Mouse (Mus musculus): ENCODE measurements at regions not wholly inside any gene's neighbourhood (a gene's known extent, or its start where the extent isn't known, plus 50 kb on each side); places are given as distances from the start of the nearest gene placed in this dataset.
A peak's percentile ranks its signal among the peaks of the same experiment; 100 is the strongest.

DNA sequence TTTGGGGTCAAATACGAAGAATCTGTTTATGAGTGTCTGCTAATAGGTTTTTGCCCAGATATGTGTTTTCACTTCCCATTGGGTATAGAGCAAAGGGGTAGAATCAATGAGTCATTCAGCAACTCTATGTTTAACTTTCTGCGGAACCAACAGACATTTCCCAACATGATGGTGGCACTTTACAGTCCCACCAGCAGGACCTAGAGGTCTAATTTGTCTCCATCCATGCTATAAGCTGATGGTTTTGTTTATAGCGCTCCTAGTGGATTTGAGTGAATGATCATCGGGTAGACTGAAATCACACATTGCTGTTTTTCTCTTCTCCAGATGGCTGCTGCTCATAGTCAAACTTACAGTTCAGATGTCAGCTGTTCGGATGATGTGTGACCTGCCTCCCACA is 99.7 kb upstream of the Arid5b start:
- no peak for DNase-seq

DNA sequence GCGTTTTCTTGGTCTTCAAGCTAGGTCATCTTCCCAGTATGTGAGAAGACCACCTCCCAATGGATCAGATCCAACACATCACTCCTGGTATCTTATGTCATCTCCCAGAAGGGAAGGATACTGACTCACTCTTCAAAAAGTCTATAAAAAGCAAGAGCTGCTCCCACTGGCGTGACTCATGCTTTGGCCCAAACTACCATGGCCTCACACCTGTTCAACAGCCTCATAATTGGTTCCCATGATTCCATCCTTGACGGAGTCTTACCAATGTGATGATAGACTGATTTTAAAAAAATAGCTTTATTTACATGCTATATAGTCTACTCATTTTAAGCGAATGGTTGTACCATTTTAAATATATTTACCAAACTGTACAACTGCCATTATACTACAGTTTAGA is 98.9 kb upstream of the Arid5b start:
- no peak for DNase-seq

DNA sequence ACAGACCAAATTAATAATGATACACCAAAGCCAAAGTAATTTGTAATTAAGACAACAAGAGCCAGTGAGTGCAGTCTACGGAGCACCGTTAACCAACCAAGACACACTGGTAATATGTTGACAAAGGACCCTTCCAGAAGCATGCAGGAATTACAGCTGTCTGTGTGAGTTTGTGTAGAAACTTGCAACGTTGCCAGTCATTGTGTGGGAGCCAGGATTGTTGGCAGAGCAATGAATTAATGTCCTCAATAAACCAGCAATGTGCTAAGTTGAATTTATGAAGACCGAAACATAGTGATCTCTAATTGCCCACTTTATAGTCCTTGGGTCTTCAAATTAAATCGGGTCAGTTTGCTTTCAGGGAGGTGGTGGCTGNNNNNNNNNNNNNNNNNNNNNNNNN is 95.3 kb upstream of the Arid5b start:
- DNase-seq = no peak

DNA sequence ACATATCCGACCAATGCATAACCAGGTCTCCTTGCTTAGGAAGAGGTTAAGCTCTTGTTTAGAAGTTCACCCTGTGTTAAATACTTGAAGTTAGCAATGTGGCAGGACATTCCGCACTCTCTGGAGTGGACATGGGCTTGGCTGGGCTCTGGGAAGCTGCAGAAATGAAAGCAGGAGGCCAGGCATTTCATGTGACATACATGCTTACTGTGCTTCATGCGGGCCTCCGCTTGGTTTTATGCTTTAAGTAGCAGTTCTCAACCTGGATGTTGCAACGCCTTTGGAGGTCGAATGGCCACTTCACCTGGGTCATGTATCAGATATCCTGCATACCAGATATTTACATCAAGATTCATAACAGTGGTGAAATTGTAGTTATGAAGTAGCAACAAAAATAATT is 93.2 kb upstream of the Arid5b start:
- DNase-seq = no peak

DNA sequence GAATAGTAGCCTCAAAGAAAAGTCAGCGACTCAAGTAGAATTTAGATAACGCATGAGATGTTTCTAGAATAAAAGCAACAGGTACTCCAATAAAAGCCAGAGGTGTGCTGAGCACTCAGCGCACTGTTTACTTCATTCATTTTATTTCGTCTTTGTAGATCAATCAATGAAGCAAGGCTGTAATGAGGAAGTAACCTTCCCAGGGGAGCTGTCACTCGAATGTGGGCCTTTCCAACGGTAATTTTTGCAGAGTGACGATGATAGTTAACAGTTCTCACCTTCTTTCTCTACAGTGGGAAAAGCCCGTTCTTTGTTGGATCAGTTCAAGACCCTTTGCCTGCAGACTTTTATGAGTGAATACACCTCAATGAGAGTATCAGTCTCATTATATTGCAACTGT is 92.4 kb upstream of the Arid5b start:
- DNase-seq = no peak

DNA sequence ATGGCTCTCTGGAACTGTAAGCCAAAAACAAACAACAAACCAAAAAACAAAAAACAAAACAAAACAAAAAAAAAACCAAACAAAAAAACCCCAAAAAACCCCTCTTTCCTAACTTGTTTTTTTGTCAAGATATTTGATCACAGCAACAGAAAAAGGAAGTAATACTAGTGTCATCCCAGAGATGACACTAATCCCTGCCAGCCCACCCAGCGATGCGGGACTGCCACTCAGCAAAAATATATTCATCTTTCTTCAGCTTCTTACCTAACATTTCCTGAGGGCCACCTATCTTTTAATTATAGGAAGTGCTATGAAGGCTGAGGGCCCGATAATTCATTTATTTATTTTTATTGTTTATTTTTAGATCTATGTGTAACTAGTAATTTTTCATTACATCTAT is 88.3 kb upstream of the Arid5b start:
- DNase-seq = no peak

DNA sequence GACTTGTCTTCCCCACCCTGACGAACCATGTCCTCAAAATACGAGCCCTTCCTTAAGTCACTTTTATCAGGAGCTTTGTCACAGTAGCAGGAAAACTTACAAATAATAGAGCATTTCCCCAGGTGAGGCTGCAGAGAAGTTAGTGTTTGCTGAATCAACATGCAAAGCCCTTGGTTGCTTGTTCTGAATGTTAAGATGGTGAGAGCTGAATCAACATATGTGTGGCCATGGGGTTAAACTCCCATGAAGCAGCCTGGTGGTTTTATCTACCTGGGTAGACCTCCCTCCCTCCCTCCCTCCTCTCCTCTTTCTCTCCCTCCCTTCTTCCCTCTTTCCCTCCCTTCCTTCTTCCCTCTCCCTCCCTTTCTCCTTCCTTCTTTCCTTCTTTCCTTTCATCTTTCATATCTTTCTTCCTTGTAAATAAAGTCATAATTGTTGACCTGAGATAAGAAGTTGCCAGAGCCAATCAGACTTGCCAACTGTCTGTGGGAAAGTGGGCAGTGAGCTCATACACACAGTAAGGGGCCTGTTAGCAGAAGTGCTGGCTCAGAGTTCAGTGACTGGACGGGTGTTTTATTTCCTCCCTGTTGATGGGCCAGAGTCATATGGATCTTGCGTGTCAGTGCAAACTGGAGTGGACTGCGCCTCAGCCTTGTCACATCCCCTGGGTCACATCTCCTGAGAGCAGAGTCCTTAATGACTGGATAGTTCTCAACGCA is 82.4 kb upstream of the Arid5b start:
- DNase-seq = no peak

DNA sequence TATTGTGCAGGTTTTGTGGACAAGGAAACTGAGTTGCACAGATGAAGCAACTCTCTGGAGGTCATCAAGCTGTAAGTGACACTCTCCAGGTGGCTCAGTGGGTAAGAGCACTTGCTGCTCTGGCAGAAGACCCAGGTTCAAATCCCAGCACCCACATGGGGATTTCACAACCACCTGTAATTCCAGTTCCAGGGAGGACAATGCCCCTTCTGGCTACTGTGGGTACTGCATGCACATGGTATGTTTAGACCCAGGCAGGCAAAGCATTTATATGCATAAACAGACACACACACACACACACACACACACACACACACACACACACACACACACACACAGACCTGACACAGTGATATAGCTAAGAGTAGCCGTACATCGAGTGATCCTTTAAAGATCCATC is 80.6 kb upstream of the Arid5b start:
- no peak for DNase-seq

DNA sequence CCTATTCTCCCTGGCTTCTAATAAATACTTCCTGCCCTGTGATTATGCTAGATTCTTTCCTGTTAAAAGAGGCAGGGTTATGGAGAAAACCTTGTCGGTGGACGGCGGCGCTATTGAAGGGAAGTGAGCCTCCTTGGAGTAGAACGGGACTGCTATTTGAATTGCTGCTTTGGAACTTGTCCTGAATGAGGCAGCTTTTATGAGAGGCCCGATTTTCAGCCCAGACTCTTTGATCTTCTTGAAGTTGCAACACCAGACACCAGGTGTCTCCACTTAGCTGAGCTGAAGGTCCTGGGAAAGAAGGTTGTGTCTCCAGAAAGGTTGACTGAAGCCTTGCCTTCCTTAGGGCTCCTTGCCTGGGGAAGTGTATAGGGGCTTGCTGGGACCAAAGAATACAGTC is 78.4 kb upstream of the Arid5b start:
- peak; percentile 53 for DNase-seq

DNA sequence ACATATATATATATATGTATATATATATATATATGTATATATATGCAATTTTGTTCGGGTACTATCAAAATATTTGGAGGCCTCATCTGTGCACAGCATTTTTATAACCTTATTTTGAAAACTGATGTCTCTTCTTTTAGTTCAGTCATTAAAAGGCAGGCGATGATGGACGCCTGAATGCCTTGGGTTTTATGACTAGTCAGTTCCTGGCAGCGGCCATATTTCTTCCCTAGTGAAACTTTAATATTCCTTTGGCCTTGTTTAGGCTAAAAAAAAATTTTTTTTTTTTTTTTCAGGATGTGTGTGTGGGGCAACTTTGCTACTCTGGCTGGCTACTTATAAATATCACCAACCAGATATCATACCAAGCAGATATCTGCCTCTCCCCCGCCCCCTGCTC is 78.0 kb upstream of the Arid5b start:
- DNase-seq = no peak

DNA sequence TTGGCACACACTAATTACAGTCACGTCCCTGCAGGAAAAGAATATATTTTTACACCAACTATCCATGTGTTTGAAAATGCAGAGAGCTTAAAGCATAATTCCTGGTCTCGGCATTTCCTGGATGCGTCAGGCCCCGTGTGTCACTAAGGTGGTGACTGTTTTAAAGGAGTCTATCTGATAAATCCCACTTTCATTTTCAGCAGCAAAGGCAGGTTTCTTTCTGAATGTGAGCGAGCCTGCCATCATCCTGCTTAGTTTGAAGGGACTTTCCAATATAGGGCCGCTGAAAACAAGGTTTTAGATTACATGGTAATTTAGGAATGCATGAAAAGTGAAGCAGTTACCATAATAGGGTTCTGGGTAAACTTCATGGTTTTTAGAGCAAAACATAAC is 77.5 kb upstream of the Arid5b start:
- peak; percentile 27 for DNase-seq

DNA sequence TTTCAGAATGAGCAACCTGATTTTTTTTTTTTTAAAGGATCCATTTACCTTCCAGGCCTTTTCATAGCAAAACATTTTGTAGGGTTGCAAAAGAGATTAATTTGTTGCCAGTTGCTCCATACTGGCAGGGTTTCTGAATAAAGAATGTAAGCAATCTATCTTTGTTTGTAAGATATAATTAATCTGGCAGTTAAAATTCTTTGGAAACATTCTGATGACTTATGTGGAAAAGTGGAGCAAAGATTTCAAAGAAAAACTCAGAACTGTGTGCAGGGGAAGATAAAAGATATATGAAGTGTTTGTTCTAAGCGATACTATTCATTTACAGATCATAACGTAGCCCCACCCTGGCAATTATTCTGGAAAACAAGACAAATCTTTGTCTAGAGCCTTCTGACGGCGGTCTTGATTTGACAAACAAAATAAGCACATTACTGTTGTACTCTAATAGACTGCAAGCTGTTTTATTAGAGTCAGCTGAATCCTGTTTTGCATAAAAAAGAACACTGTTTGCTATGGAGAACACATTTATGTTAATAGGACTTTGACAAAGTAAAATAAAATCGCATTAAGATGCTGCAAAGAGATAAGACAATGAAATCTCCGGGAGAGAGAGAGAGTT is 77.0 kb upstream of the Arid5b start:
- DNase-seq = no peak

DNA sequence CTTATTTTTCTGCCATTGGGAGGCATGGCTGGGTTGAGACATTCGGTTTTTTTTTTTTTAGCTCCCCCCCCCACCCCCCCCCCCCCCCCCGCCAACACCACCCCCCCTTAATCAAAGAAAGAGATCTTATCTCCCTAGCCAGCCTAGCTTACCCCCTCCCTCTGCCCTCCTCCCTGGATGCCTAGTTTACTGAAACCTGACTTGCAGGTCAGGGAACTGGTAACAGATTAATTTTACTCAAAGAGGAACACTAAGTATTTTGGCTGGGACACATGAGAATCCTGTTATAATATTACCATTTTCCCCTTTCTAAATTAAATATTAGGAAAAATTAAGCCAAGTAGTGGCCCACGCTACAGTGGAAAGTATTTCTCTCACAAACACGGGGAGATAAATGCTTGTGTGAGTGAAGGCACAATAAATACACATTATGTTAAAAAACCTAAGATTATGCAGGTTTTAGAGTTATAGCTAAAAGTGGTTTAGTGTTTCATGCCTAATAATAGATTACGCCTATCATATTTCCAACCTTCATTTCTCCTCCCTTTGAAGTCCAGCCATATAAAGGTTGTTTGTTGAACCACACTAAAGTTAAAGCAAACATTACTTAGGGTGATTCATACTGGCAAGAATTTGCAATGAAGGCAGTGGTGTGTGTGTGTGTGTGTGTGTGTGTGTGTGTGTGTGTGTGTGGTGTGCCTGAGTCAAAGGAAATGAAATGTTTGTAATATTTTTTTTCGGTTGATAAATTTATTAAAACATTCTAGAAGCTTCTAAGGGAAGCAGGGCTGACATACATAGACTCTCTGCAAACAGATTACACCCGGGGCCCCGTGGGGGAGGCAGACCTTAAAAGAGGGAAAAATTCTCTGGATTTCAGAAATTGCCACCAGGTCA is 76.0 kb upstream of the Arid5b start:
- DNase-seq = peak; percentile 58

DNA sequence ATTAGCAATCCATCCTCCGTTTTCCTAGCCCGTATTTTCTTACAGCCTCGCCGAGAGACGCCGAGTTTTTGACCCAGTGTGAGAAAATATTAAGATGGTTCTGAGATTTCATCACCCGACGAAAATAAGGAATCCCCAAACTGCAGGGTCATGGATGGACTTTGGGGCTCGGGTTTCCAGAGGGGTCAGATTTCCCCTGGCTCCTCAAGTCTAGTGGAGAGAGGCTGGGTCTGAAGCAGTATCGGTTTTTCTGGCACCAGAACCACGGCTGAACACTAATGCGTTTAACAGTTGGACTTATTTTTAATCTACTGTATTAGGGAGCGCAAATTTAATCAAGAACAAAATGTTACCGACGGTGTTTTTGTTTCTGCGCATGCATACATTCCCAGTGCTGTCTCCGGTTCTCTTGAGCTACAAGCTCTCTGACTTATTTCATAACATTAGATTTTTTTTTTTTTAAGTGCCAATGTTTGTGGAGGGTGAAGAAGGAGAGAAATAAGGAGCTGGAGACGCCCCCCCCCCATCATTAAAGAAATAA is 75.2 kb upstream of the Arid5b start:
- peak; percentile 50 for DNase-seq

DNA sequence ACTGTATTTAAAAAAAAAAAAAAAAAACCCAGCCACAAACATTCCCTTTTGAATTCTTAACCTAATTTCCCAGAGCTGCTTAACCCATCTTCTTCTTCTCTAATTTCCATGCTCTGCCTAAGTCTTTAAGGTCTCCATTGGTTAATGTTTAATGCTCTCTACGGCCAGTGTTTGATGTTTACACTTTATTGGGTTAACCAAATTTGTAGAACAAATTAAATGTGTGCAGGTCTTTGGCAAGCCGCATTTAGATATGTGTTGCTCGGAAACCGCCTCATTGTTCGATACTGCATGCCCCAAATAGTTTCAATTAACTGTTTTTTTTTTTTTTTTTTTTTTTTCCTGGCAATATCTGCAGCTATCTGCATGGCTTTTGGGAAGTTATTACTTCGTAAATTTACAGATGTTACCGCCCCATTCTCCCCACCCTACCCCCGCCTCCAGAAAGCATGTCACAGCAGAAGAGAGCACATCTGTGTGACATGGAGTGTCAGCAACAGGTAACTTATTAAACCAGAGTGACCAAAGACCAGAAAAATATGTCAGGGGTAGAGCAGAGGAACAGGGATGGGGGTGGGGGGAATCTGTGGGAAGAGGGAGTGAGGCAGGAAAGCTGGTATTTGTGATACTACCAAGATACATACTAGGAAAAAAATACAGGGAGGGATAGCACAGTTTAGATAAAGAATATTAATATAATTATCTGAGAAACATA is 73.5 kb upstream of the Arid5b start:
- peak; percentile 34 for DNase-seq

DNA sequence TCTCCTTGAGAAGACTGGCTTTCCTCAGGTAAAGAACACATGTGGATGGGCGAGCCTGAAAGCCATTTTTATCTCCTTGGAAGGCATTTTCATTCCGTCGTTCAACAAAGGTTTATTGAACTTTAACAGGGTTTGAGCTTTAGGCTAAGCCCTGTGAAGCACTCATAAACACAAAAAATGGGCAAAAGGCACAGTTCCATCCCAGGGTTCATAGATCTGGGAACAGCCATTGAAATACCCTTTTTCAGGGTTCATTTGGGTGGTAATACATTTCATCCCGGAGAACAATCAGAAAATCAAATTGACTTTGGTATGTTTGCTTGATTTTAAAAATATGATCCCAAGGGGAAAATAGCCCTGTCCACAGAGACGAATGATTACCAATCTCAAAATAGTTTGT is 72.9 kb upstream of the Arid5b start:
- DNase-seq = no peak

DNA sequence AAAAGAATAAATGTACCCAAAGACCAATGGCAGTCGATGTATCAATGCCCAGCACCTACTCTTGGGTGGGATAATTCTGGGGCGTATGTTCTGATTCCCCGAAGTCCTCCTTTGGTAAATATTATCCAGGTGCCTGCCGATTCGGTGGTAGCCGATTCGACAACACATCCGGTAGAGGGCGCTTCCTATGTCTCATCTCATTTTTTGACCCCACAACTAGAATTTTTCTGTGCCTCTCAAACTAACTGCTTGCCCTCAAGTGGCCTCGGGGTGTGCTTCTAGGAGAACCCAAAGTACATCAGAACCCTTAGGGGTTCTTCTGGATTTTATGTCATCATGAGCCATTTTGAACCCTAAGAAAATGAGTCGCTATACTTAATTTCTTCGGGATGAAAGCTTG is 72.3 kb upstream of the Arid5b start:
- no peak for DNase-seq

DNA sequence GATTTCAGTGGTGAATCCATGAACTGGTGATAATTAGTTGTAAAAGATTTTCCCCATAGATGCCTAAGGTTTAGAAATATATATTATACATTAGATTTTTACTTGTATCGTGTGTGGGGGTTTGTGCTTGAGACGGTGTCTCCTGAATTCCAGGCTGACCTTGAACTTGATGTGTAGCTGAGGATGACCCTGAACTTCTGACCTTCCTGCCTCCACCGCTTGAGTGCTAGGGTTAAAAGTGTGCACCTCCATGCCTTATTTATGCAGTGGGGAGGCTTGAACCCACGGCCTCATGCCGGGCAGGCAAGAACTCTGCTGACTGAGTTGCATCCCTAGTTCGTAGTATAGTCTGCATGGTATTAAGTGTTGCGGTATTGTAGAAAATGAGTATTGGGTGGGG is 69.3 kb upstream of the Arid5b start:
- no peak for DNase-seq

DNA sequence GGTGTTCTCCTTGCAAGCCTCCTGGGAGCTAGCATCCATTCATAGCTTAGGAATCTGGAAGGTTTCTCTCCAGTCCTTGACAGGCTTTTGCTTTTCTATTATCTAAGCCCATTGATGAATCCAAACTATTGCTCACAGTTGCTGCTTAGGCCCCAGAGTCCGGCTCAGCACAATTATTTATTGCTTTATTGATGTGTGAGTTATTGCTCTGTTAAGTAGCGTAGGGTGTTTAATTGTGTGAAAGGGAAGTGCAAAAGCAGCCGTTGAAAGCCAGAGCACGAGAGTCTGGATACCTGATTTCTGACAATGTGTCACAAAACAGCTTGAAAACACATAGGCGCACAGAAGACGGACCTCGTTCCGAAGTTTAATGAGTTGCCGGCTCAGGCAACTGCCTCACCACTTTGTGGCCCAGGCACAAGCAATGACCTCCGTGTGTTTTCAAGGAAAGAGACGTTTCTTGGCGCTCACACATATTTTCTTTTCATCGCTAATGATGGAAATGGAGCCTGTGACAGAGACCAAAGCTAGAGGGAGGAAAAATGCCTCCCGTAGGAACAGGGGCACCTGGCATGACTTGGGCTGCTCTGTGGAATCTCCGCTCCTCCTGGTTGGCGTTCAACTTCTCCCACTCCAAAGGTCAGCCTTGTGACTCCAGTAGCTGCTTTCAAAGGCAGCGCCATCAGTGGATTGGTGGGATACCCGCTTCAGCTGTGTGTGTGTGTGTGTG is 66.6 kb upstream of the Arid5b start:
- DNase-seq = peak; percentile 76

DNA sequence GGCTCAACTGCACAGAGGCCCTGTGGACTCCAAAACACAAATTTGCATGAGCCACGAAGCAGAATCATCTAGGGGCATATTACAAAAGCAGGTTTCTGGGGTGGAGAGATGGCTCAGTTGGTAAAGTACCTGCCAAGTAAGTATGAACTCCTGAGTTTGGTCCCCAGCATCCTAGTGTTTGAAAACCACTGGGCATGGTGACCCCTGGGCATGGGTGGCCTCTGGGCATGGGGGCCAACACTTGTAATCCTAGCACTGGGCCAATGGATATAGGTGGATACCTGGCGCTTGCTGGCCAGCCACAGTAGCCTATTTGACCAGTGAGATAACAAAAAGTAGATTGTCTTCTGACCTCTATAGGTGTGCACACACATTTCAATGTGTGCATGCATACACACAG is 65.7 kb upstream of the Arid5b start:
- DNase-seq = no peak

DNA sequence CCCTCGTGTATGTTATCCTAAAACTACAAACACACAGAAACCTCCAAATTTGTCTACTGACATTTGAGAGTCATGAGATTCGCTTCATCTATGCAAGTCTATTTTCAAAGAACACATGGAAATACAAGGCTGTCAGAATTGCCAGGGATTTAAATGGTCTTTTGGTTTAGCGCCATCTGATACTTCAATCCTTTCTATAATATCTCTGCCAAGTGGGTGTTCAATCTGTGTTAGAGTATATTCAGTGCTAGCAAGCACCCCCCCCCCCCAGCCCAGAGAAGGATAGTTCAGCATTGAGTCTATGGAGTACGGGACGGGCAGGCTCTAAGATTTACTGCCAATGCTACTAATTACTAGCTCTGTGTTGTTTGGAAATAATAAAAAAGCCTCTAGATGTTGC is 55.5 kb upstream of the Arid5b start:
- no peak for DNase-seq
